ENCODE assay signal across 7 mouse cellular contexts in the genomic region with DNA sequence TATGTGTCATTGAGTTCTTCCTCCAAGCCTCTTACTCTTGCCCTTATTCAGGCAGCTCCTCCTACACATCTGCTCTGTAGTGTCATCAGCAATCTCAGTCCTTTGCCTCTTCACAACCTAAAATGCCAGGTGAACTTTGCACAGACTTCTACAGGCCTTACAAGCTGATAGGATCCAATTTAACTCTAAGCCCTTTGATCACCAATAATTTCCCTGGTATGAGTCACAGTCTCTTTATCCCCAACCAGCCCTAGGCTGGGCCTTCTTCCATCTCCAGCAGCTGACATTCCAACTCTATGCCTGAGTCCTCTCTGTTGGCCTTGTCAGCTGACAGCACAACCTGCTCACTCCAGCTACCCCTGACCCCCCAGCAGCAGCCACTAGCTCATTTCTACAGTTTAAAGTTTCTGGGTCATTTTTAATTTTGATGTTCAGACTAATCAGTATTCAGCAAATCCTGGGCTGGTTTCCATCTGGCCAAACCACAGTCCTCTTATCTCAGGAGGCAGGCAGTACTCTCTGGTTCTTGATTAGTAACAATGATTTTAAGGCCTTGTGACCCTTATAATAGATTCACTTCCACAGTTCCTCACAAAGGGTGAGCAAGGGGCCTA. TPM values are rescaled to one million over a fixed set of nuclear protein-coding genes. Genes with fewer than 3 reads are reported as not detected.
DNase-seq lines count a peak whose midpoint lies in the region; TF ChIP-seq lines count a peak whose summit lies in the region.

No protein-coding gene starts in this region.

- no peaks in the 10 kb centered on the region for H3K36me3 ChIP-seq in kidney, adult 2 months (ENCODE audit: control insufficient read depth, insufficient read depth, low read length)

- H3K4me3 ChIP-seq in kidney, adult 2 months (ENCODE audit: insufficient read depth, low read depth, low read length), result no peak overlapping the region

- TF ChIP-seq POLR2A in kidney, adult 2 months (IDR thresholded peaks at IDR 0.05; ENCODE audit: low read depth, low read length), result no peak

- no peaks in the 10 kb centered on the region for H3K27me3 ChIP-seq in kidney, adult 2 months (replicated peaks; ENCODE audit: control insufficient read depth, insufficient read depth, low read length)

- peaks cover 13% of the 10 kb centered on the region for H3K4me1 ChIP-seq in kidney, adult 2 months (ENCODE audit: control insufficient read depth, insufficient read depth, low read length)

- no peak for TF ChIP-seq CTCF in kidney, adult 2 months (conservative IDR thresholded peaks at IDR 0.05; ENCODE audit: insufficient read depth, insufficient read length, low read depth, low read length)

- DNase-seq in adrenal gland, adult 8-10 months, result peak; percentile 42
- DNase-seq in gastrocnemius, postnatal 10 days, result peak; percentile 49
- DNase-seq in kidney, adult 2 months, result peak; percentile 68
- peak; percentile 46 for DNase-seq in lung, postnatal 25 days (ENCODE audit: low spot score)
- DNase-seq in right cerebral cortex, postnatal 25 days, result no peak
- DNase-seq in spleen, postnatal 14 days (ENCODE audit: low spot score in 2 of 2), result no peak
- no peak for DNase-seq in layer of hippocampus, postnatal 36 days

- peak overlapping the region; percentile 73 for H3K27ac ChIP-seq in kidney, adult 2 months (ENCODE audit: insufficient read depth, low read depth, low read length)

RNA-seq across cellular contexts. Expression of gene Hspa4, which starts 8.1 kb away (rescaled TPM):
- total RNA-seq in adrenal gland, adult 8-10 months (2022), result 100 to 1,000 TPM; 164 to 203 (median 190) TPM
- total RNA-seq in gastrocnemius, postnatal 10 days (2021), result 100 to 1,000 TPM; 115 to 122 TPM
- 21.1 and 24.8 TPM in 2 replicates for polyA plus RNA-seq in kidney, adult 2 months (2012; rRNA removed)
- total RNA-seq in layer of hippocampus, postnatal 36 days (2021), result 100 to 1,000 TPM; 182 to 194 TPM

RNA-seq across cellular contexts. Expression of gene Zcchc10, which starts 16.1 kb away (rescaled TPM):
- 10 to 100 TPM; 10.7 to 14.9 (median 12.4) TPM for total RNA-seq in adrenal gland, adult 8-10 months (2022)
- 1 to 10 TPM; 9.4 to 10.0 TPM for total RNA-seq in gastrocnemius, postnatal 10 days (2021)
- polyA plus RNA-seq in kidney, adult 2 months (2012; rRNA removed), result 4.9 and 5.0 TPM in 2 replicates
- 10 to 100 TPM in 1 of 2 experiments, 1 to 10 TPM in 1; 9.6 to 10.7 TPM for total RNA-seq in layer of hippocampus, postnatal 36 days (2021)

RNA-seq across cellular contexts. Expression of gene Aff4, which starts 42.3 kb away (rescaled TPM):
- 100 to 1,000 TPM; 141 to 221 (median 184) TPM for total RNA-seq in adrenal gland, adult 8-10 months (2022)
- total RNA-seq in gastrocnemius, postnatal 10 days (2021), result 100 to 1,000 TPM; 114 to 129 TPM
- polyA plus RNA-seq in kidney, adult 2 months (2012; rRNA removed), result 18.0 and 18.7 TPM in 2 replicates
- total RNA-seq in layer of hippocampus, postnatal 36 days (2021), result 100 to 1,000 TPM; 228 to 265 TPM

Comparison
In these comparisons a context has a peak if more than half of its experiments do, and no peak if none do; other contexts are left out.
1. DNase-seq: peak in adrenal gland, adult 8-10 months (single experiment), gastrocnemius, postnatal 10 days (single experiment), kidney, adult 2 months (single experiment) and lung, postnatal 25 days (single experiment); none in right cerebral cortex, postnatal 25 days (single experiment), spleen, postnatal 14 days (0 of 2) and layer of hippocampus, postnatal 36 days (0 of 2).